Mouse (Mus musculus): ENCODE measurements around the gene Pgk1. TPM values are rescaled to one million over a fixed set of nuclear protein-coding genes. Genes with fewer than 3 reads are reported as not detected.

Gene Pgk1
- total and polyA plus RNA-seq, 3 experiments = 285 to 890 (median 528) TPM

DNA sequence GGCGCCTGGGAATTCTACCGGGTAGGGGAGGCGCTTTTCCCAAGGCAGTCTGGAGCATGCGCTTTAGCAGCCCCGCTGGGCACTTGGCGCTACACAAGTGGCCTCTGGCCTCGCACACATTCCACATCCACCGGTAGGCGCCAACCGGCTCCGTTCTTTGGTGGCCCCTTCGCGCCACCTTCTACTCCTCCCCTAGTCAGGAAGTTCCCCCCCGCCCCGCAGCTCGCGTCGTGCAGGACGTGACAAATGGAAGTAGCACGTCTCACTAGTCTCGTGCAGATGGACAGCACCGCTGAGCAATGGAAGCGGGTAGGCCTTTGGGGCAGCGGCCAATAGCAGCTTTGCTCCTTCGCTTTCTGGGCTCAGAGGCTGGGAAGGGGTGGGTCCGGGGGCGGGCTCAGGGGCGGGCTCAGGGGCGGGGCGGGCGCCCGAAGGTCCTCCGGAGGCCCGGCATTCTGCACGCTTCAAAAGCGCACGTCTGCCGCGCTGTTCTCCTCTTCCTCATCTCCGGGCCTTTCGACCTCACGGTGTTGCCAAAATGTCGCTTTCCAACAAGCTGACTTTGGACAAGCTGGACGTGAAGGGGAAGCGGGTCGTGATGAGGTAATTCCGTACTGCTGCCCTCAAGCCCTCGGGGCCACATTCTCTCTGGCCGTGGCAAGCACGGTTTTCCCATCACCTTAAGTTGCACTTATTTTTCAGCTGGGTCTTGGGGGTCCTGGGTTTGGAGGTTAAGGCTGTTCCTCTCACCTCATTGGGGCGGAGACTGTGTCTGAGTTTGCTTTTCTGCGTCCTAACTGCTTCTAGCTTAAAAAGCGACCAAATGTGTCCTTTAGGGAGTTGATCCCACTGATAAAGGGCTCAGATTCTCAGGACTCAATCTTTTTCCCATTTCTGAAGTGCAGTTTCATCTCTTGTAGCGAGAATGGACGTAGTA, at the start of gene Pgk1 (continued):
- no peak for TF ChIP-seq UBTF (IDR thresholded peaks at IDR 0.05; ENCODE audit: borderline replicate concordance, insufficient read depth, low read depth, low read length)
- peak in 1 of 2 experiments; percentile 70; a peak in 3 of 4 replicates for TF ChIP-seq POLR2A (IDR thresholded peaks at IDR 0.05; ENCODE audit: control insufficient read depth in 1 of 2, insufficient read depth in 1 of 2, low read depth in 1 of 2, low read length in 2 of 2, poor library complexity in 1 of 2)
- peak; percentile 57 for TF ChIP-seq MXI1 (IDR thresholded peaks at IDR 0.05; ENCODE audit: low read depth, low read length)
- TF ChIP-seq USF1 (IDR thresholded peaks at IDR 0.05; ENCODE audit: low read depth, low read length) = no peak
- TF ChIP-seq BHLHE40 (IDR thresholded peaks at IDR 0.05; ENCODE audit: borderline replicate concordance, low read depth, low read length) = peak; percentile 52; the same call in 1 of the 2 replicates

DNA sequence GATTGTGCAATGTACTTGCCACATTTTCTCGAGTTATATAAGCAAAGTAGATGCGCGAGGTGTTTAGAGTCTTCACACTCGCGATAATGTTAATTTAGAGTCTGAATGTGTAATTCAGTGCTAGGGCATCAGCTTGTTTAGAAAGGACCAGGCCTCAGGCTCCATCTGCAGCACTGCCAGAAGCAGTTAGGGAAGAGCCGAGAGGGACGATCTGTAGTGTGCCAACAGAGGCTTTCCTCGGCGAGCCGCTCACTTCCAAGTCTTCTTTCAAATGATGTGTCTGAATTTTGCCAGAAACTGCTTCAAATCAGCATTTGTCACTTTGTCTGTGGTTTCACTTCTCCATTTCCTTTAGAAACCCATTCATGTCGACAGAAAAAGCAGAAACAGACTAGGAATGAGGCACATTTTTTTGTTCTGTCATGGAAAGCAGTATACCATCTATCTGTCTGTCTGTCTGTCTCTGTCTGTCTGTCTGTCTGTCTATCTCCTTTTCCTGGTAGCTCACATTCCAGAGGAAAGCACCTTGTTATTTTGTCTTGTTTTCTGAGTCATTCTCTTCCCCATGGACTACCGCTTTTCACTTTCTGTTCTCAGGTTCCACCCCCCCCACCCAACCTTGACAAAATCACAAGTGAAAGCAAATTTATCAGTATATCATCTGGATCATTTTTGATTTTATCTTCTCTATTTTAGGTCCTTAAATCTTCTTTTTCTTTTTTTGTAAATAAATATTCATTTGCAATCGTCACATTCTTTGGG, 47.4 kb upstream of the Pgk1 start:
- Histone ChIP-seq H3K4me1 (ENCODE audit: control insufficient read depth in 1 of 2, insufficient read depth in 2 of 2, low read length in 2 of 2) (peaks cover 4 to 10% of the 10 kb centered on the region in 2 experiments; a peak in 3 of 4 replicates), H3K27me3 (ENCODE audit: control insufficient read depth in 1 of 2, insufficient read depth in 2 of 2, low read length in 2 of 2) (no peaks in the 10 kb centered on the region), H3K4me3 (ENCODE audit: control insufficient read depth in 1 of 2, insufficient read depth in 1 of 2, low read depth in 2 of 2, low read length in 2 of 2) (peak overlapping the region; percentile 16 to 23; a peak in 2 of 4 replicates), H3K27ac (ENCODE audit: control insufficient read depth, low read depth, low read length) (no peak overlapping the region), H3K79me2 (ENCODE audit: control insufficient read depth, insufficient read depth, low read length, poor library complexity) (no peaks in the 10 kb centered on the region), H3K36me3 (ENCODE audit: control insufficient read depth in 1 of 2, insufficient read depth in 2 of 2, low read length in 2 of 2) (peaks cover 0 to 8% of the 10 kb centered on the region in 2 experiments; a peak in 2 of 4 replicates), H3K9me3 (replicated peaks; ENCODE audit: insufficient read depth, low read length) (no peaks in the 10 kb centered on the region), H3K9ac (ENCODE audit: control insufficient read depth, low read depth, low read length, poor library complexity, severe bottlenecking) (no peak overlapping the region)
- TF ChIP-seq MEF2A (IDR thresholded peaks at IDR 0.05; ENCODE audit: extremely low read depth, insufficient replicate concordance, low read depth, low read length, poor library complexity, severe bottlenecking) (no peak), TAL1 (IDR thresholded peaks at IDR 0.05; ENCODE audit: low read length) (no peak), CTCF (IDR thresholded peaks at IDR 0.05 in 2 of 3, conservative IDR thresholded peaks at IDR 0.05 in 1 of 3; ENCODE audit: control insufficient read depth in 1 of 3, insufficient read depth in 1 of 3, low read depth in 2 of 3, low read length in 3 of 3, poor library complexity in 1 of 3, severe bottlenecking in 1 of 3) (no peak), MYC (IDR thresholded peaks at IDR 0.05; ENCODE audit: low read depth, low read length) (no peak), MAFK (IDR thresholded peaks at IDR 0.05; ENCODE audit: borderline replicate concordance, low read depth, low read length) (no peak), MAZ (IDR thresholded peaks at IDR 0.05; ENCODE audit: low read depth, low read length) (no peak), SMC3 (IDR thresholded peaks at IDR 0.05; ENCODE audit: low read depth, low read length) (no peak)
- peak; percentile 53 for DNase-seq (ENCODE audit: low read depth, low spot score)

DNA sequence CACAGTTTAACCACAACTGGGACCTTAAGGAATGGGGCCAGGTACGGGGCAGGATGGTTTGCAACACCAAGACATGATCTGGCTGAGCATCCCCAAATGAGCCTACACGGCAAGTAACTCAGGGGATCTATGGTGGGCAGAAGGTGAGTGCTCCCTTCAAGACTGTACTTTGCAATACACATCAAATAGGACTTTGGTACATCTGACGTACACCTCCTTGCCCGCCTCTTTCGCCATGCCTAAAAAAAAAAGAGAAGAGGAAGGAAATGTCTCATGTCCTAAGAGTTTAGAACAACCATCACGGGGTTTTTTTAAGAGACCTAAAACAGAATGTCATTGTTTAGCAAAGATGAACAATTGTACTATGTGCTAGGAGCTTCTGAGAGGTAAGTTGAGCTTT, 44.0 kb upstream of the Pgk1 start, which contains the start of gene Tlr13:
Gene Tlr13 (plus strand): TSS at position 269 of the 400 bp plus-strand sequence.
- H3K27ac ChIP-seq (ENCODE audit: control insufficient read depth, low read depth, low read length) = no peak within 1 kb of the TSS
- H3K79me2 ChIP-seq (ENCODE audit: control insufficient read depth, insufficient read depth, low read length, poor library complexity) = no peaks in the 10 kb centered on the region
- no peaks in the 10 kb centered on the region for H3K9me3 ChIP-seq (replicated peaks; ENCODE audit: insufficient read depth, low read length)
- no peak within 1 kb of the TSS for H3K4me3 ChIP-seq (ENCODE audit: control insufficient read depth in 1 of 2, insufficient read depth in 1 of 2, low read depth in 2 of 2, low read length in 2 of 2)
- no peak within 1 kb of the TSS for H3K9ac ChIP-seq (ENCODE audit: control insufficient read depth, low read depth, low read length, poor library complexity, severe bottlenecking)
- TF ChIP-seq HCFC1 (IDR thresholded peaks at IDR 0.05; ENCODE audit: low read depth, low read length) = no peak
- no peak for TF ChIP-seq UBTF (IDR thresholded peaks at IDR 0.05; ENCODE audit: borderline replicate concordance, insufficient read depth, low read depth, low read length)
- no peak for DNase-seq (ENCODE audit: low read depth, low spot score)
- H3K36me3 ChIP-seq (ENCODE audit: control insufficient read depth in 1 of 2, insufficient read depth in 2 of 2, low read length in 2 of 2) = peaks cover 0 to 6% of the 10 kb centered on the region in 2 experiments; a peak in 2 of 4 replicates
- peaks cover 2 to 5% of the 10 kb centered on the region in 2 experiments; a peak in 2 of 4 replicates for H3K4me1 ChIP-seq (ENCODE audit: control insufficient read depth in 1 of 2, insufficient read depth in 2 of 2, low read length in 2 of 2)
- no peaks in the 10 kb centered on the region for H3K27me3 ChIP-seq (ENCODE audit: control insufficient read depth in 1 of 2, insufficient read depth in 2 of 2, low read length in 2 of 2)
